Mouse (Mus musculus): Measurements from ENCODE around the gene Usp40. TPM values are rescaled to one million over a fixed set of nuclear protein-coding genes. Genes with fewer than 3 reads are reported as not detected.

Gene Usp40
- polyA plus RNA-seq, 1 experiment from 2014 or later = 31.2 TPM

DNA sequence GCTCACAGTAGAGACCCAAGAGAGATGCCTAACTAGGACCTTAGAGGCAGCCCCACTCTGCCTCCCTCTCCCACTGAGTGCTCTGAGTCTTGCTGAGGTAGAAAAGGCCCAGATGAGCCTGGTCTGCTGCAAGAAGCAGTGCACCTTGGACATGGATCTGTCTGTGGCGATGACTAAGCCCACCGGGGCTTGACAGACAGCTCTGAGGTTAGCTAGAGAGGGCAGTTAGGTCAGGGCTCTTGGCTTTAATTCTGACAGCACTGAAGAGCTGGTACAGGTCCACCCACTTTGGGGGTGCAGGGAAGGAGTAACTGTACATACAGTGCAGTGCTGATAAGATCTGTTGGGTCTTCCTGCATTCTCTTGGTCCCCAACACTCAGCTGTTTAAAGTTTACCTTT lies 72.8 kb downstream of the Usp40 start:
- no peak for DNase-seq (ENCODE audit: low spot score)
- Histone ChIP-seq H3K27ac (ENCODE audit: low read depth, low read length) (no peak overlapping the region), H3K4me3 (ENCODE audit: low read depth, low read length) (no peak overlapping the region), H3K27me3 (ENCODE audit: control insufficient read depth, insufficient read depth, low read length) (no peaks in the 10 kb centered on the region), H3K4me1 (replicated peaks; ENCODE audit: control insufficient read depth, insufficient read depth, low read length) (no peaks in the 10 kb centered on the region), H3K9me3 (ENCODE audit: control insufficient read depth, low read length) (no peaks in the 10 kb centered on the region), H3K9ac (ENCODE audit: low read depth, low read length) (no peak overlapping the region), H3K36me3 (ENCODE audit: control insufficient read depth, insufficient read depth, low read length) (0 out of 2 replicates have a peak, but pooled peaks cover 2% of the 10 kb centered on the region), H3K4me2 (replicated peaks; ENCODE audit: low read depth, low read length) (no peak overlapping the region)
- WGBS = 89% methylated on average over 2 of the region's 2 CpGs
- ATAC-seq (ENCODE audit: low FRiP score) = no peak

DNA sequence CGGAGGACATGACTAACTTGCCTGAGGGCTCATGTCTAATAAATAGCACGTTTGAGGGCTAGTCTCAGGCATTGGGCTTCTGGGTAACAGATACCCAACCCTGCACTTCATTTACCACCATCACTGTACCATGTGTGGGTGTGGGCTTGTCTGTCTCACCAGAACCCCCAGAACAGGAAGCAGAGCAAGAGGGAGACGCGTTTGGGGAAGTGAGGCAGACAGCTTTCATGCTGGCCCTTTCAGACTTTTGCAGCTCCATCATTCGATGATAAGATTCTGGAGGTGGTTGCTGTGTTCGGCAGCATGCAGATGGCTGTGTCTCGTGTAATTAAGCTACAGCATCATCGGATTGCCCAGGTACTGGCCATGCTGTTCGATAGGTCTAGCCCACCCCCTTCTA lies 73.3 kb downstream of the Usp40 start:
- 90% methylated on average over 9 of the region's 9 CpGs for WGBS
- DNase-seq (ENCODE audit: low spot score) = no peak

DNA sequence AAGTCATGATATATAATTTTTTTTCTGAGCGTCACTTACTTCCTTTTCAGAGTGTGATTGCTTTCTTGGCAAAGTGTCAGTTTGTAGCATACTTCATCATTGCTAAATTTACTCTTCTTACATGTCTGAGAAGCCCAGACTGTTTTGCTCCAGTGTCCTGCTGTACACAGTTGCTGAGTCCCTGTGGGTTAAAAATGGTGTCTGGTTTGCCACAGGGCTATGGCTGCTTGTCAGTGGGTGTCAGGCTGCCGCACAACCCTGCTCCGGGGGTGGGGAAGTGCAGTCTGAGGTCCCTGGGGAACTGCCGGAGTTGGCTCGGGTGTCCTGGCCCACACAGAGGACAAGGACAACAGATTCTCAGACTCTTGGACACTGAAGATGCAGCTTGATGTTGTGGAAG lies 75.3 kb downstream of the Usp40 start:
- H3K27me3 ChIP-seq (ENCODE audit: control insufficient read depth, insufficient read depth, low read length) = no peaks in the 10 kb centered on the region
- H3K4me1 ChIP-seq (replicated peaks; ENCODE audit: control insufficient read depth, insufficient read depth, low read length) = no peaks in the 10 kb centered on the region
- H3K9me3 ChIP-seq (ENCODE audit: control insufficient read depth, low read length) = no peaks in the 10 kb centered on the region
- no peak overlapping the region for H3K4me2 ChIP-seq (replicated peaks; ENCODE audit: low read depth, low read length)
- no peak overlapping the region for H3K4me3 ChIP-seq (ENCODE audit: low read depth, low read length)
- H3K36me3 ChIP-seq (ENCODE audit: control insufficient read depth, insufficient read depth, low read length) = no peaks in the 10 kb centered on the region
- H3K27ac ChIP-seq (ENCODE audit: low read depth, low read length) = no peak overlapping the region
- ATAC-seq (ENCODE audit: low FRiP score) (no peak), DNase-seq (ENCODE audit: low spot score) (no peak)
- H3K9ac ChIP-seq (ENCODE audit: low read depth, low read length) = no peak overlapping the region
- WGBS = 89% methylated on average over 5 of the region's 5 CpGs

More for the DNA sequence above, 73.3 kb downstream of the Usp40 start:
- Histone ChIP-seq H3K27me3 (ENCODE audit: control insufficient read depth, insufficient read depth, low read length) (no peaks in the 10 kb centered on the region), H3K4me3 (ENCODE audit: low read depth, low read length) (no peak overlapping the region), H3K36me3 (ENCODE audit: control insufficient read depth, insufficient read depth, low read length) (0 out of 2 replicates have a peak, but pooled peaks cover 2% of the 10 kb centered on the region), H3K27ac (ENCODE audit: low read depth, low read length) (no peak overlapping the region), H3K9ac (ENCODE audit: low read depth, low read length) (no peak overlapping the region), H3K4me1 (replicated peaks; ENCODE audit: control insufficient read depth, insufficient read depth, low read length) (no peaks in the 10 kb centered on the region), H3K4me2 (replicated peaks; ENCODE audit: low read depth, low read length) (no peak overlapping the region), H3K9me3 (ENCODE audit: control insufficient read depth, low read length) (no peaks in the 10 kb centered on the region)
- ATAC-seq (ENCODE audit: low FRiP score) = no peak

DNA sequence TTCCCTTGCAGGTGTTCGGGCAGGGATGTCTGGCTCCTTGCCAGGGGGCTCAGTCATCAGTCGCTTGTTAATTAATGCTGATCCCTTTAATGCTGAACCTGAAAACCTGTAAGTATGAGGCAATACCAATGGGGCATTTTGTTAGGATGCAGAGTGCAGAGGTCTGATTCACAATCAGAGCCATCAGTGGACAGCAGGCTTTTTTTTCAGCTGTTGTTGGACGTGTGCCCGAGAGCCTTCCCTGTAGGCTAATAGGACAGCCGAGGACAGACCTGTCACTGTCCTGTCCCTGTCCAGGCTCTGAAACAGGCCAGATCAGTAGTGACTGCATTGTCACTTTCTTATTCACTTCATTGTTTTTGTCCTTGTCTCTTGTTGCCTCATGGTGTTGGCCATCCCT lies 78.6 kb downstream of the Usp40 start:
- Histone ChIP-seq H3K36me3 (ENCODE audit: control insufficient read depth, insufficient read depth, low read length) (0 out of 2 replicates have a peak, but pooled peaks cover 6% of the 10 kb centered on the region), H3K4me1 (replicated peaks; ENCODE audit: control insufficient read depth, insufficient read depth, low read length) (no peaks in the 10 kb centered on the region), H3K27ac (ENCODE audit: low read depth, low read length) (no peak overlapping the region), H3K4me3 (ENCODE audit: low read depth, low read length) (no peak overlapping the region), H3K4me2 (replicated peaks; ENCODE audit: low read depth, low read length) (no peak overlapping the region), H3K9me3 (ENCODE audit: control insufficient read depth, low read length) (no peaks in the 10 kb centered on the region), H3K9ac (ENCODE audit: low read depth, low read length) (no peak overlapping the region), H3K27me3 (ENCODE audit: control insufficient read depth, insufficient read depth, low read length) (no peaks in the 10 kb centered on the region)
- WGBS = 88% methylated on average over 5 of the region's 5 CpGs
- no peak for ATAC-seq (ENCODE audit: low FRiP score)
- DNase-seq (ENCODE audit: low spot score) = no peak

DNA sequence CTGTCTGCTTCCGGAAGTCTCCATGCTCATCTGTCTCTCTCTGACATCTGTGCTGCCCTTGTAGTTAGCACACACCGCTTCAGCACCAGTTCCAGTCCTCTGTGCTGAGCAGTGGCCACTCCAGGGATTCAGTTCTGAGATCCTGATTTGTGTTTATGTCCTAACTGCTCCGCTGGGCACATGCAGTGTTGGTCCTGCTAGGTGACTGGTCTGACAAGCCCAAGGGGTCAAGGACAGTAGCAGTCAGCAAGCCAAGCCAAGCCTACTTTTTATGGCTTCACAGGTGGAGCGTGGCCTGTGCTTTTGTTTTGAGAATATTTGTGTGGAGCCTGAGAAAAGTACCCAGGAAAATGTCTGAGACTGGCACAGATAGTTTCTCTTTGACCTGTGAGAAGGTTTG lies 83.5 kb downstream of the Usp40 start:
- H3K27ac ChIP-seq (ENCODE audit: low read depth, low read length) = no peak overlapping the region
- H3K9ac ChIP-seq (ENCODE audit: low read depth, low read length) = no peak overlapping the region
- ATAC-seq (ENCODE audit: low FRiP score) (no peak), DNase-seq (ENCODE audit: low spot score) (no peak)
- H3K27me3 ChIP-seq (ENCODE audit: control insufficient read depth, insufficient read depth, low read length) = no peaks in the 10 kb centered on the region
- H3K4me1 ChIP-seq (replicated peaks; ENCODE audit: control insufficient read depth, insufficient read depth, low read length) = no peaks in the 10 kb centered on the region
- no peak overlapping the region for H3K4me3 ChIP-seq (ENCODE audit: low read depth, low read length)
- WGBS = 94% methylated on average over 4 of the region's 4 CpGs
- H3K36me3 ChIP-seq (ENCODE audit: control insufficient read depth, insufficient read depth, low read length) = 0 out of 2 replicates have a peak, but pooled peaks cover 6% of the 10 kb centered on the region
- no peaks in the 10 kb centered on the region for H3K9me3 ChIP-seq (ENCODE audit: control insufficient read depth, low read length)
- no peak overlapping the region for H3K4me2 ChIP-seq (replicated peaks; ENCODE audit: low read depth, low read length)

DNA sequence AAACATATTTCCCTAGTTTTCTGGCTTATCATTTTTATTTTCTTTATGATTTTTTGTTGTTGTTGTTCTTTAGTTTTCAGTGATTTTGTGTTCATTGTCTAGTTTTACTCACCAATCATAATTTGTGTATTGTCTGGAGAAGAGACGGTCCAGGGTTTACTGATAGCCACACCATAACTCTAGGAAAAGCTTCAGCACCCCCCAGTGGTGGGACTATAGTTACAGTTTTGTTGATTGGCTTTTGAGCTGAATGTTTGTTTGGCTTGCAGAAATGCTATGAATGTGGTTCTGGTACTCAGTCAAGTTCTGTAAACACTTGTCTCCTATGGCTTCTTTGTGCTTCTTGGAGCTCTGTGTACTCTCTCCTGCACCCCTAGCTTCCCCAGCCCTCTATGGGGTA lies 85.7 kb downstream of the Usp40 start:
- DNase-seq (ENCODE audit: low spot score) = peak; percentile 40

DNA sequence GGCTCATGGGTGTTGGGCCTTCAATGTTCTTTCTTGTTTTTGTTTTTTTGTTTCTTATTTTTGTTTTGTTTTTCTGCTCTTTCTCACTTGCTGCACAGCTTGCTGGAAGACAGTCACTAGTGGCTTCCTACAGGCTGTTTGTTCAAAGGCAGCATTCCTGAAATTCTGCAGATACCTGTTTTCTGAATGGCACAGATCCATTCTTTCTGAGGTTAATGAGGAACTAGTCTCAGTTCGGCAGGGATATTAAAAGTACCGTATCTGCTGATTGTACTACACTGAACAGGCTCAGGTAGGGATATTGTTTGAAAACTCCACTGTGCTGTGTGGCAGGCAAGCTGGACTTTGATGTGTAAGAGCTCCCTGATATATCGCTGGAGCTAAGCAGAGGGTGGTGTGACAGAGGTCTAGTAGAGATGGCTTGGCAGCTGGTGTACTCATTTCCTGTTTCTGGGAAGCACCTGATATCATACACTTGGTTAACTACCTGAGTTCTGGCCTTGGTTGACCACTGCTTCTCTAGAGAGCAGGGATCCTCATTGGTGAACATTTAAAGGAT lies 88.2 kb downstream of the Usp40 start:
- H3K4me3 ChIP-seq (ENCODE audit: low read depth, low read length) = no peak overlapping the region
- no peak for ATAC-seq (ENCODE audit: low FRiP score)
- WGBS = 90% methylated on average over 3 of the region's 3 CpGs
- no peak overlapping the region for H3K4me2 ChIP-seq (replicated peaks; ENCODE audit: low read depth, low read length)
- no peaks in the 10 kb centered on the region for H3K4me1 ChIP-seq (replicated peaks; ENCODE audit: control insufficient read depth, insufficient read depth, low read length)
- DNase-seq (ENCODE audit: low spot score) = no peak
- no peak overlapping the region for H3K27ac ChIP-seq (ENCODE audit: low read depth, low read length)
- no peaks in the 10 kb centered on the region for H3K27me3 ChIP-seq (ENCODE audit: control insufficient read depth, insufficient read depth, low read length)
- H3K36me3 ChIP-seq (ENCODE audit: control insufficient read depth, insufficient read depth, low read length) = no peaks in the 10 kb centered on the region
- no peak overlapping the region for H3K9ac ChIP-seq (ENCODE audit: low read depth, low read length)
- H3K9me3 ChIP-seq (ENCODE audit: control insufficient read depth, low read length) = no peaks in the 10 kb centered on the region

More for the DNA sequence above, 85.7 kb downstream of the Usp40 start:
- Histone ChIP-seq H3K4me2 (replicated peaks; ENCODE audit: low read depth, low read length) (no peak overlapping the region), H3K27me3 (ENCODE audit: control insufficient read depth, insufficient read depth, low read length) (no peaks in the 10 kb centered on the region), H3K4me3 (ENCODE audit: low read depth, low read length) (no peak overlapping the region), H3K27ac (ENCODE audit: low read depth, low read length) (no peak overlapping the region), H3K36me3 (ENCODE audit: control insufficient read depth, insufficient read depth, low read length) (0 out of 2 replicates have a peak, but pooled peaks cover 6% of the 10 kb centered on the region), H3K4me1 (replicated peaks; ENCODE audit: control insufficient read depth, insufficient read depth, low read length) (no peaks in the 10 kb centered on the region), H3K9me3 (ENCODE audit: control insufficient read depth, low read length) (no peaks in the 10 kb centered on the region), H3K9ac (ENCODE audit: low read depth, low read length) (no peak overlapping the region)
- 82% methylated on average over 1 of the region's 1 CpGs for WGBS
- no peak for ATAC-seq (ENCODE audit: low FRiP score)

DNA sequence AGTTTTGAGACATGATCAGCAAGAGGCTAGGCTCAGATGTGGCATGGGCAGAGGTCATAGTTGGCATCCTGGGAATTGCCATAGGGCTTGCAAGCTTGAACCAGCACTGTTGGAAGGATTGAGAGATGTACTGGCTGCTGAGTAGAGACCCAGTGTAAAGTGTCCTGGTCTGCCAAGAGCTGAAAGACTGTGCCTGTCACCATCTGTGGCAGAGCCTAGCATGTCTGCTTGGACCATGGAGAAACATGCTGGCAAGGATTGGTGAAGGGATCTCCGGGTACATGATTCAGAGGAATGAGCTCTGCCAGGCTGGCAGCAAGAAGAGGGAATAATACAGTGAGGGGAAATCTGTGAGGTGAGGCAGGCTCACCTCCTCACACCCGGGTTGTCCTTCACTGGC lies 90.3 kb downstream of the Usp40 start:
- no peak for DNase-seq (ENCODE audit: low spot score)
- no peak for ATAC-seq (ENCODE audit: low FRiP score)
- Histone ChIP-seq H3K9ac (ENCODE audit: low read depth, low read length) (no peak overlapping the region), H3K36me3 (ENCODE audit: control insufficient read depth, insufficient read depth, low read length) (no peaks in the 10 kb centered on the region), H3K27ac (ENCODE audit: low read depth, low read length) (no peak overlapping the region), H3K4me2 (replicated peaks; ENCODE audit: low read depth, low read length) (no peak overlapping the region), H3K4me3 (ENCODE audit: low read depth, low read length) (no peak overlapping the region), H3K27me3 (ENCODE audit: control insufficient read depth, insufficient read depth, low read length) (no peaks in the 10 kb centered on the region), H3K9me3 (ENCODE audit: control insufficient read depth, low read length) (no peaks in the 10 kb centered on the region), H3K4me1 (replicated peaks; ENCODE audit: control insufficient read depth, insufficient read depth, low read length) (no peaks in the 10 kb centered on the region)
- WGBS = 100% methylated on average over 2 of the region's 2 CpGs

DNA sequence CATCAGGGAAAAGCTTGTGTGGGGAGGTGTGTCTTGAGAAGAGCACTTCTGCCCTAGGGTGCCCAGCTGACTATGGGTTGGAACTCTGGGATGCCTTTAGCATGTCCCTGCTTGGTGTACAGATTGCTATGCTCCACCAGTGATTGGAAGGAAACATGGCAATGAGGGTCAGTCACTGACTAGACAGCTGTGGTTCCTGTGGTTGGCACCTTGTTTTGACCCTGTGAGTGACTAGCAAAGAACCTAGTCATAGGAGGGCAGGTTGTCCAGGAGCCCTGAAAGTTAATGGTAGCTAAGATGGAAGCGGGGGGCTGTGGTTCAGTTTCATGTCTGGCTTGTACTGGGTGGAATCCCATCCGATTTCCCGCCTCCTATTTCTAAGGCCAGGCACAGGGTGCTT lies 91.0 kb downstream of the Usp40 start:
- Histone ChIP-seq H3K9me3 (ENCODE audit: control insufficient read depth, low read length) (no peaks in the 10 kb centered on the region), H3K27ac (ENCODE audit: low read depth, low read length) (no peak overlapping the region), H3K27me3 (ENCODE audit: control insufficient read depth, insufficient read depth, low read length) (no peaks in the 10 kb centered on the region), H3K4me1 (replicated peaks; ENCODE audit: control insufficient read depth, insufficient read depth, low read length) (no peaks in the 10 kb centered on the region), H3K4me2 (replicated peaks; ENCODE audit: low read depth, low read length) (no peak overlapping the region), H3K36me3 (ENCODE audit: control insufficient read depth, insufficient read depth, low read length) (no peaks in the 10 kb centered on the region), H3K9ac (ENCODE audit: low read depth, low read length) (no peak overlapping the region), H3K4me3 (ENCODE audit: low read depth, low read length) (no peak overlapping the region)
- WGBS = 97% methylated on average over 3 of the region's 3 CpGs
- DNase-seq (ENCODE audit: low spot score) = no peak
- ATAC-seq (ENCODE audit: low FRiP score) = no peak
